Mouse (Mus musculus) heart, embryonic 11.5 days (tissue): ENCODE data around the gene Eepd1. TPM values are rescaled to one million over a fixed set of nuclear protein-coding genes. Genes with fewer than 3 reads are reported as not detected.

Experiments
- polyA plus RNA-seq: library from polyadenylated mRNA; unstranded; fragments of >200 nt; fragmentation: Nextera tagmentation; extraction: Ambion mirVana; gene quantifications from 2 replicates; pipeline ENCODE4 v1.2.1, GENCODE M21; 2014

Eepd1 gene
- polyA plus RNA-seq, 1 experiment from 2014 or later: 20.9 TPM

Other genes starting within 250 kb of the Eepd1 start
- gene Sept7, start 229.1 kb upstream of the Eepd1 start, polyA plus RNA-seq: 284 and 324 TPM in 2 replicates